In genomic region chr6:127374464-127375143, GRCm38 (mm10) we compare ENCODE assay signal across 8 mouse cellular contexts.
DNase-seq lines count a peak whose midpoint lies in the region; ATAC-seq and TF ChIP-seq lines count a peak whose summit lies in the region.
"Had no signal": no experiment of that assay in that cellular context is flagged by ENCODE, and none has a peak within 500 bp of the region (broad histone marks: within the 10 kb centered on the region; RNA-seq: fewer than 3 reads in every experiment).

No protein-coding gene starts in this region.

- H3K4me2 ChIP-seq in lung, embryonic 14.5 days = no peak overlapping the region
- H3K4me2 ChIP-seq: midbrain, embryonic 12.5 days had no signal

- ATAC-seq in lung, embryonic 14.5 days (ENCODE audit: insufficient read depth) = no peak; the same call in 1 of the 2 replicates

- no peak overlapping the region for H3K27ac ChIP-seq in lung, embryonic 14.5 days (ENCODE audit: low read depth)
- no peak overlapping the region for H3K27ac ChIP-seq in thymus, adult 2 months (ENCODE audit: control insufficient read depth, insufficient read depth, low read length)

- peaks cover 9% of the 10 kb centered on the region; the same call in 1 of the 2 replicates for H3K4me1 ChIP-seq in lung, embryonic 14.5 days (ENCODE audit: insufficient read depth)
- H3K4me1 ChIP-seq in thymus, adult 2 months (replicated peaks; ENCODE audit: control insufficient read depth, insufficient read depth, low read length) = no peaks in the 10 kb centered on the region

- H3K27me3 ChIP-seq in lung, embryonic 14.5 days (ENCODE audit: insufficient read depth, low read length) = no peaks in the 10 kb centered on the region
- no peaks in the 10 kb centered on the region for H3K27me3 ChIP-seq in thymus, adult 2 months (ENCODE audit: control insufficient read depth, insufficient read depth, low read length)

- DNase-seq in lung, embryonic 14.5 days = peak; percentile 56
- DNase-seq in lung, postnatal 36 days = no peak
- DNase-seq in adrenal gland, postnatal 14 days = peak; percentile 82
- peak; percentile 53 for DNase-seq in gastrocnemius, postnatal 25 days
- peak; percentile 45 for DNase-seq in kidney, postnatal 14 days
- no peak for DNase-seq in urinary bladder, postnatal 10 days (ENCODE audit: low spot score)
- DNase-seq in thymus, adult 2 months = no peak

- H3K36me3 ChIP-seq in lung, embryonic 14.5 days (ENCODE audit: insufficient read depth) = no peaks in the 10 kb centered on the region
- H3K36me3 ChIP-seq in thymus, adult 2 months (ENCODE audit: control insufficient read depth, insufficient read depth, low read length) = no peaks in the 10 kb centered on the region
- H3K36me3 ChIP-seq: midbrain, embryonic 12.5 days had no signal

- H3K4me3 ChIP-seq in lung, embryonic 14.5 days (ENCODE audit: low read depth, low read length) = no peak overlapping the region
- H3K4me3 ChIP-seq in thymus, adult 2 months (ENCODE audit: control insufficient read depth, insufficient read depth, low read length) = no peak overlapping the region
- H3K4me3 ChIP-seq: midbrain, embryonic 12.5 days had no signal

- H3K9me3 ChIP-seq in lung, embryonic 14.5 days (ENCODE audit: low read depth, low read length) = no peaks in the 10 kb centered on the region
- H3K9me3 ChIP-seq: midbrain, embryonic 12.5 days had no signal

- 36% methylated on average over 12 of the region's 12 CpGs for WGBS in lung, embryonic 14.5 days
- WGBS in thymus, adult 2 months = 64% methylated on average over 12 of the region's 12 CpGs

- TF ChIP-seq POLR2A in thymus, adult 2 months (IDR thresholded peaks at IDR 0.05; ENCODE audit: control insufficient read depth, extremely low read depth, insufficient read depth, low read length, poor library complexity) = no peak

- TF ChIP-seq CTCF in lung, embryonic 14.5 days (IDR thresholded peaks at IDR 0.05; ENCODE audit: low read depth) = no peak
- no peak for TF ChIP-seq CTCF in thymus, adult 2 months (IDR thresholded peaks at IDR 0.05; ENCODE audit: borderline replicate concordance, control insufficient read depth, extremely low read depth, insufficient read depth, low read length, poor library complexity)

- no peak overlapping the region for H3K9ac ChIP-seq in lung, embryonic 14.5 days
- H3K9ac ChIP-seq: midbrain, embryonic 12.5 days had no signal

Comparison
In these comparisons a context has a peak if more than half of its experiments do, and no peak if none do; other contexts are left out.
1. DNase-seq: peak in lung, embryonic 14.5 days (single experiment), adrenal gland, postnatal 14 days (single experiment), gastrocnemius, postnatal 25 days (single experiment) and kidney, postnatal 14 days (single experiment); none in lung, postnatal 36 days (single experiment), urinary bladder, postnatal 10 days (single experiment) and thymus, adult 2 months (single experiment).